Mouse (Mus musculus): Measurements from ENCODE around the gene Bcas1.
"Not testable (repeated sequence)": the region's sequence is repeated elsewhere in the genome, so short reads cannot be mapped to it uniquely, and the experiment has no call there.

Gene Bcas1

GRCm38 (mm10) chr2:170427704-170428103 is at the start of gene Bcas1:
Bcas1 (minus strand) TSS chr2:170427845.
- no peak for DNase-seq (ENCODE audit: low spot score in 2 of 2)

- DNase-seq (ENCODE audit: low spot score in 2 of 2), result no peak
Observed at GRCm38 (mm10) chr2:170476643-170477042, 49.0 kb upstream of the Bcas1 start.

- DNase-seq (ENCODE audit: low spot score in 2 of 2), result no peak
Observed at GRCm38 (mm10) chr2:170476215-170476614, 48.6 kb upstream of the Bcas1 start.

- DNase-seq (ENCODE audit: low spot score in 2 of 2), result no peak
Observed at GRCm38 (mm10) chr2:170475164-170475563, 47.5 kb upstream of the Bcas1 start.

GRCm38 (mm10) chr2:170474125-170474524 is 46.5 kb upstream of the Bcas1 start:
- DNase-seq (ENCODE audit: low spot score in 2 of 2), result no peak

GRCm38 (mm10) chr2:170470591-170470990 is 42.9 kb upstream of the Bcas1 start:
- no peak for DNase-seq (ENCODE audit: low spot score in 2 of 2)

GRCm38 (mm10) chr2:170469616-170470308 is 42.1 kb upstream of the Bcas1 start:
- DNase-seq (ENCODE audit: low spot score in 2 of 2), result no peak

- no peak for DNase-seq (ENCODE audit: low spot score in 2 of 2)
Observed at GRCm38 (mm10) chr2:170468009-170468408, 40.4 kb upstream of the Bcas1 start.

GRCm38 (mm10) chr2:170464817-170465216 is 37.2 kb upstream of the Bcas1 start:
- no peak for DNase-seq (ENCODE audit: low spot score in 2 of 2)

- DNase-seq (ENCODE audit: low spot score in 2 of 2), result no peak
Observed at GRCm38 (mm10) chr2:170461652-170462051, 34.0 kb upstream of the Bcas1 start.

- DNase-seq (ENCODE audit: low spot score in 2 of 2), result no peak
Observed at GRCm38 (mm10) chr2:170459805-170460204, 32.2 kb upstream of the Bcas1 start.

- DNase-seq (ENCODE audit: low spot score in 2 of 2), result no peak
Observed at GRCm38 (mm10) chr2:170459183-170459582, 31.5 kb upstream of the Bcas1 start.

- DNase-seq (ENCODE audit: low spot score in 2 of 2), result not testable (repeated sequence)
Observed at GRCm38 (mm10) chr2:170453809-170454208, 26.2 kb upstream of the Bcas1 start.

GRCm38 (mm10) chr2:170450933-170451332 is 23.3 kb upstream of the Bcas1 start:
- DNase-seq (ENCODE audit: low spot score in 2 of 2), result peak; percentile 28 to 63

- DNase-seq (ENCODE audit: low spot score in 2 of 2), result no peak
Observed at GRCm38 (mm10) chr2:170447651-170448050, 20.0 kb upstream of the Bcas1 start.

GRCm38 (mm10) chr2:170446843-170447383 is 19.3 kb upstream of the Bcas1 start:
- no peak for DNase-seq (ENCODE audit: low spot score in 2 of 2)

GRCm38 (mm10) chr2:170445861-170446260 is 18.2 kb upstream of the Bcas1 start:
- no peak for DNase-seq (ENCODE audit: low spot score in 2 of 2)

- DNase-seq (ENCODE audit: low spot score in 2 of 2), result no peak
Observed at GRCm38 (mm10) chr2:170442535-170442934, 14.9 kb upstream of the Bcas1 start.

- DNase-seq (ENCODE audit: low spot score in 2 of 2), result no peak
Observed at GRCm38 (mm10) chr2:170438782-170439181, 11.1 kb upstream of the Bcas1 start.

- no peak for DNase-seq (ENCODE audit: low spot score in 2 of 2)
Observed at GRCm38 (mm10) chr2:170436204-170436603, 8.6 kb upstream of the Bcas1 start.

GRCm38 (mm10) chr2:170432152-170432551 is 4.5 kb upstream of the Bcas1 start:
- DNase-seq (ENCODE audit: low spot score in 2 of 2), result no peak

- DNase-seq (ENCODE audit: low spot score in 2 of 2), result no peak
Observed at GRCm38 (mm10) chr2:170428966-170429365, 1.3 kb upstream of the Bcas1 start.

GRCm38 (mm10) chr2:170424131-170424530 is 3.5 kb downstream of the Bcas1 start:
- DNase-seq (ENCODE audit: low spot score in 2 of 2), result no peak

GRCm38 (mm10) chr2:170421924-170422323 is 5.7 kb downstream of the Bcas1 start:
- no peak for DNase-seq (ENCODE audit: low spot score in 2 of 2)
